Mouse (Mus musculus): ENCODE results near the gene Scarb1. TPM values are rescaled to one million over a fixed set of nuclear protein-coding genes. Genes with fewer than 3 reads are reported as not detected.

Gene Scarb1
- total RNA-seq, 2 experiments from 2014 or later = 11.7 to 25.2 TPM

GRCm38 (mm10) chr5:125364851-125365429 is 24.0 kb upstream of the Scarb1 start:
- no peak for DNase-seq

- no peak for DNase-seq
Observed at GRCm38 (mm10) chr5:125363894-125364293, 23.0 kb upstream of the Scarb1 start.

- no peak for DNase-seq
Observed at GRCm38 (mm10) chr5:125360981-125361510, 20.2 kb upstream of the Scarb1 start.

- no peak for DNase-seq
Observed at GRCm38 (mm10) chr5:125360566-125360965, 19.7 kb upstream of the Scarb1 start.

- no peak for DNase-seq
Observed at GRCm38 (mm10) chr5:125358270-125358608, 17.3 kb upstream of the Scarb1 start.

- no peak for DNase-seq
Observed at GRCm38 (mm10) chr5:125357543-125358269, 16.8 kb upstream of the Scarb1 start.

- no peak for DNase-seq
Observed at GRCm38 (mm10) chr5:125355650-125356049, 14.8 kb upstream of the Scarb1 start.

GRCm38 (mm10) chr5:125354885-125355492 is 14.1 kb upstream of the Scarb1 start:
- DNase-seq = no peak

GRCm38 (mm10) chr5:125352781-125353294 is 11.9 kb upstream of the Scarb1 start:
- no peak for DNase-seq

- DNase-seq = no peak
Observed at GRCm38 (mm10) chr5:125351939-125352338, 11.0 kb upstream of the Scarb1 start.

- DNase-seq = no peak
Observed at GRCm38 (mm10) chr5:125351057-125351456, 10.2 kb upstream of the Scarb1 start.

GRCm38 (mm10) chr5:125349391-125349790 is 8.5 kb upstream of the Scarb1 start:
- DNase-seq = no peak

GRCm38 (mm10) chr5:125348487-125348886 is 7.6 kb upstream of the Scarb1 start:
- DNase-seq = no peak

- DNase-seq = no peak
Observed at GRCm38 (mm10) chr5:125348067-125348466, 7.2 kb upstream of the Scarb1 start.

- no peak for DNase-seq
Observed at GRCm38 (mm10) chr5:125344296-125344695, 3.4 kb upstream of the Scarb1 start.

- DNase-seq = no peak
Observed at GRCm38 (mm10) chr5:125341459-125342090, 681 bp upstream of the Scarb1 start.

- DNase-seq = no peak
Observed at GRCm38 (mm10) chr5:125339851-125340531, 903 bp downstream of the Scarb1 start.

- DNase-seq = peak; percentile 45
Observed at GRCm38 (mm10) chr5:125339108-125339751, 1.7 kb downstream of the Scarb1 start.

GRCm38 (mm10) chr5:125337526-125337925 is 3.4 kb downstream of the Scarb1 start:
- DNase-seq = no peak

- DNase-seq = no peak
Observed at GRCm38 (mm10) chr5:125337012-125337411, 3.9 kb downstream of the Scarb1 start.

GRCm38 (mm10) chr5:125333009-125333408 is 7.9 kb downstream of the Scarb1 start:
- DNase-seq = no peak

- no peak for DNase-seq
Observed at GRCm38 (mm10) chr5:125332333-125332732, 8.6 kb downstream of the Scarb1 start.
